Mouse (Mus musculus): Measurements from ENCODE around the gene Ufc1. TPM values are rescaled to one million over a fixed set of nuclear protein-coding genes. Genes with fewer than 3 reads are reported as not detected.

Ufc1 gene
- total RNA-seq (2012; rRNA removed) (100 and 101 TPM in 2 replicates), polyA plus RNA-seq (2012; ENCODE audit: insufficient read depth in 1 of 2, insufficient read length in 2 of 2, low read depth in 1 of 2, low replicate concordance in 2 of 2, missing spikeins in 1 of 2) (100 to 1,000 TPM in 1 of 2 experiments, 10 to 100 TPM in 1; 71.0 to 408 TPM)

- peaks cover 0 to 9% of the 10 kb centered on the region in 2 experiments; a peak in 3 of 4 replicates for H3K4me1 ChIP-seq (ENCODE audit: control insufficient read depth in 1 of 2, insufficient read depth in 2 of 2, low read length in 2 of 2)
- peak within 1 kb of the TSS; percentile 83 to 100 for H3K4me3 ChIP-seq (ENCODE audit: control insufficient read depth in 1 of 2, insufficient read depth in 1 of 2, low read depth in 2 of 2, low read length in 2 of 2)
- H3K79me2 ChIP-seq (ENCODE audit: control insufficient read depth, insufficient read depth, low read length, poor library complexity) = peaks cover 14% of the 10 kb centered on the region
- TF ChIP-seq MAX (IDR thresholded peaks at IDR 0.05; ENCODE audit: low read length) (0 out of 2 replicates have a peak, but pooled peaks have one; percentile 29), POLR2A (IDR thresholded peaks at IDR 0.05; ENCODE audit: control insufficient read depth in 1 of 2, insufficient read depth in 1 of 2, low read depth in 1 of 2, low read length in 2 of 2, poor library complexity in 1 of 2) (peak; percentile 35 to 81; a peak in 2 of 4 replicates), USF1 (IDR thresholded peaks at IDR 0.05; ENCODE audit: low read depth, low read length) (no peak), POLR2AphosphoS2 (IDR thresholded peaks at IDR 0.05; ENCODE audit: low read length) (peak; percentile 51; the same call in 1 of the 2 replicates), UBTF (IDR thresholded peaks at IDR 0.05; ENCODE audit: borderline replicate concordance, insufficient read depth, low read depth, low read length) (0 out of 2 replicates have a peak, but pooled peaks have one; percentile 40), POLR2AphosphoS5 (IDR thresholded peaks at IDR 0.05; ENCODE audit: borderline replicate concordance, low read depth, low read length) (no peak), ZMIZ1 (IDR thresholded peaks at IDR 0.05; ENCODE audit: low read depth, low read length) (0 out of 2 replicates have a peak, but pooled peaks have one; percentile 6), MAZ (IDR thresholded peaks at IDR 0.05; ENCODE audit: low read depth, low read length) (peak; percentile 55; the same call in 1 of the 2 replicates), MYC (IDR thresholded peaks at IDR 0.05; ENCODE audit: low read depth, low read length) (peak; percentile 38; the same call in 1 of the 2 replicates), SMC3 (IDR thresholded peaks at IDR 0.05; ENCODE audit: low read depth, low read length) (no peak), ELF1 (IDR thresholded peaks at IDR 0.05; ENCODE audit: low read depth, low read length) (peak; percentile 87), EP300 (IDR thresholded peaks at IDR 0.05; ENCODE audit: low read depth in 1 of 2, low read length in 2 of 2) (peak in 1 of 2 experiments; percentile 32; a peak in 1 of 4 replicates), TBP (IDR thresholded peaks at IDR 0.05; ENCODE audit: low read depth, low read length) (peak; percentile 82), GATA1 (IDR thresholded peaks at IDR 0.05; ENCODE audit: low read depth, low read length) (no peak), KAT2A (conservative IDR thresholded peaks at IDR 0.05; ENCODE audit: low read depth, low read length) (peak; percentile 36; the same call in 1 of the 2 replicates), CHD1 (IDR thresholded peaks at IDR 0.05; ENCODE audit: low read depth, low read length) (0 out of 2 replicates have a peak, but pooled peaks have one; percentile 10), HCFC1 (IDR thresholded peaks at IDR 0.05; ENCODE audit: low read depth, low read length) (peak; percentile 87), TCF12 (IDR thresholded peaks at IDR 0.05; ENCODE audit: low read depth, low read length) (peak; percentile 49), JUND (IDR thresholded peaks at IDR 0.05; ENCODE audit: low read depth, low read length) (no peak), E2F4 (IDR thresholded peaks at IDR 0.05; ENCODE audit: borderline replicate concordance, low read depth, low read length) (peak; percentile 45; the same call in 1 of the 2 replicates), NELFE (IDR thresholded peaks at IDR 0.05; ENCODE audit: low read depth, low read length) (0 out of 2 replicates have a peak, but pooled peaks have one; percentile 38), NRF1 (IDR thresholded peaks at IDR 0.05; ENCODE audit: insufficient read depth, low read depth, low read length, poor library complexity, severe bottlenecking) (peak; percentile 62), TAL1 (IDR thresholded peaks at IDR 0.05; ENCODE audit: low read length) (no peak)
- H3K36me3 ChIP-seq (ENCODE audit: control insufficient read depth in 1 of 2, insufficient read depth in 2 of 2, low read length in 2 of 2) = peaks cover 0 to 14% of the 10 kb centered on the region in 2 experiments; a peak in 2 of 4 replicates
- H3K9ac ChIP-seq (ENCODE audit: control insufficient read depth, low read depth, low read length, poor library complexity, severe bottlenecking) = peak within 1 kb of the TSS; percentile 99
- peak; percentile 93 for DNase-seq (ENCODE audit: low read depth, low spot score)
- H3K27ac ChIP-seq (ENCODE audit: control insufficient read depth, low read depth, low read length) = peak within 1 kb of the TSS; percentile 99
- H3K27me3 ChIP-seq (ENCODE audit: control insufficient read depth in 1 of 2, insufficient read depth in 2 of 2, low read length in 2 of 2) = no peaks in the 10 kb centered on the region; a peak in 1 of 4 replicates
- no peaks in the 10 kb centered on the region for H3K9me3 ChIP-seq (replicated peaks; ENCODE audit: insufficient read depth, low read length)
Measured at GRCm38 (mm10) chr1:171294298-171295062, at the start of gene Ufc1. TSS of gene Ufc1 (minus strand) at chr1:171295024.

All from MEL (cell line).